Mouse (Mus musculus): ENCODE measurements around the gene Angptl7. TPM values are rescaled to one million over a fixed set of nuclear protein-coding genes. Genes with fewer than 3 reads are reported as not detected.

Angptl7 gene
- polyA plus RNA-seq, 1 experiment = 2.3 TPM

DNA sequence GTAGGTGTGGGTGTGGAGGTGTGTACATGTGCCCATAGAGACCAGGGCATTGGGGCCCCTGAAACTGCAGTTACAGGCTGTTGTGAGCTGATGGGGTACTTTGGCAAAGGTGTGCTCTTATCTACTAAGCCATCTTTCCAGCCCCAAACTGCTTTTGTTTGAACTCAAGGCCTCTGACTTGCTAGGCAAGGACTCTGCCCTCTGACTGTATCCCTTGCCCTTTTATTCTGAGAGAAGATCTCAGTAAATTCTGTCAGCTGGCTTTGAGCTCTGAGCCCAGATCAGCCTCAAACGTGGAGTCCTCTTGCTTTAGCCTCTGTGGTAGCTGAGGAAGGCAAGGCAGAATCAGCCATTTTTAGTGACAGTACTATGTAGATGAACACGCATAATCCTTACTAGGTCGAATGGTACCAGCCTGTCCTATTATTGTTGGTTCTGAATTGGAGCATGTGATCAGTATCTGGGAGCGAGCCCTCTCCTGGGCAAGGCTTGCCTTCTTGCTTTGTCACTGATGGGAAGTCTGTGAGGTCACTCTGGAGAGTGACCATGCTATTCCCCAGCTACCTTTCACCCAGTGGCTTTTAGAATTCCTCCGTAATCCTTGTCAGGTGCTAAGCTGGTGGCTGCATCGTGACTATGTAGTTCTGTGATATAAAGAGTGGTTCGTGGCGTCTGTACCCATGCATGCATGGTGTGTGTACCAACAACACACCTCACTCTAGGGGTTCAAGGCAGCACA is 27.7 kb downstream of the Angptl7 start:
- H3K27ac ChIP-seq (ENCODE audit: insufficient read depth, low read length) = no peak overlapping the region
- TF ChIP-seq POLR2A (IDR thresholded peaks at IDR 0.05; ENCODE audit: low read depth, low read length) (no peak), CTCF (IDR thresholded peaks at IDR 0.05; ENCODE audit: borderline replicate concordance, insufficient read depth, low read length) (no peak)
- no peaks in the 10 kb centered on the region for H3K4me1 ChIP-seq (ENCODE audit: control insufficient read depth, insufficient read depth, low read length)
- no peak overlapping the region for H3K4me3 ChIP-seq (ENCODE audit: insufficient read depth, low read length)

DNA sequence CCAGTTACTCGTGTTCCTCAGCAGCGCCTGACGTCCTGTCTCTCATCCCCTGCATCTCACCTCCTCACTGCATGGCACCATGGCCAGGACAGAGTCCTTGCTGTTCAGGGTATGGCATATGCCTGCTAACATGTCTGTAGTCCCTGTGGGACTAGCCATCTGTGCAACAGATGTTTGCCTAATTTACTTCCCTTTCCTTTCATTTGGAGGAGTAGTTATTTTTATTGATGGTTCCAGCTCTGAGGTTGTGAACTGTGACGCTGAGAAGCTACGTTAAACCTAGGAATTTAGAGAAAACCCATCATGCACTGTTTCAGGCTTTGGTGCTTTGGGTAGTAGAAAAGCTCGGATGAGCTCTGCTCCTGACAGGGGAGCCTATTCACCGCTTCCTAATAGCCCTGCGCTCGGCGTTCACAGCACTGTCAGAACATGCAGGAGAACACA is 28.9 kb downstream of the Angptl7 start:
- H3K4me3 ChIP-seq (ENCODE audit: insufficient read depth, low read length) = no peak overlapping the region
- H3K4me1 ChIP-seq (ENCODE audit: control insufficient read depth, insufficient read depth, low read length) = no peaks in the 10 kb centered on the region
- H3K27ac ChIP-seq (ENCODE audit: insufficient read depth, low read length) = no peak overlapping the region
- TF ChIP-seq POLR2A (IDR thresholded peaks at IDR 0.05; ENCODE audit: low read depth, low read length) = no peak
- TF ChIP-seq CTCF (IDR thresholded peaks at IDR 0.05; ENCODE audit: borderline replicate concordance, insufficient read depth, low read length) = no peak

- H3K27ac ChIP-seq (ENCODE audit: insufficient read depth, low read length) = no peak overlapping the region
These were observed 30.6 kb downstream of the Angptl7 start for GRCm38 (mm10) chr4:148469487-148470252.

DNA sequence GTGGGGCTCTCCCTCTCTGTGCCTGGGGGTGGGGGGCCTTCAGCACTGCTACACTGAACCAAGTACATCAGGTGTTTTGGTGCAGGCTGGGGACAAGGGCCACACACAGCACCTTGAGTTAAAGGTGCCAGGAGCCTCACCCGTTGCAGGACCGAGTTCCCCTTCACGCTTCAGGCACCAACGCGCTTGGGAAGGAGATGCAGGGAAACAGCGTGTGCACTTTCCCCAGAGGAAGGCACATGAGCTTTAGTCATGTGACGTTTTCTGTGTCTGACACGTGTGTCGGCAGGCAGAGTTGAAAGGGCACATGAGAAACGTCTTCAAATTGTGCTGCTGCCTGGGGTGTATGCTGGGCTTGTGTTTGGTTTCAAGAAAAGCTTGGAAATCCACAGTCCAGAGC is 31.9 kb downstream of the Angptl7 start:
- Histone ChIP-seq H3K27ac (ENCODE audit: insufficient read depth, low read length) (no peak overlapping the region), H3K4me1 (ENCODE audit: control insufficient read depth, insufficient read depth, low read length) (no peaks in the 10 kb centered on the region), H3K4me3 (ENCODE audit: insufficient read depth, low read length) (no peak overlapping the region)
- TF ChIP-seq CTCF (IDR thresholded peaks at IDR 0.05; ENCODE audit: borderline replicate concordance, insufficient read depth, low read length) (no peak), POLR2A (IDR thresholded peaks at IDR 0.05; ENCODE audit: low read depth, low read length) (no peak)

More at GRCm38 (mm10) chr4:148469487-148470252, 30.6 kb downstream of the Angptl7 start:
- Histone ChIP-seq H3K4me3 (ENCODE audit: insufficient read depth, low read length) (no peak overlapping the region), H3K4me1 (ENCODE audit: control insufficient read depth, insufficient read depth, low read length) (no peaks in the 10 kb centered on the region)
- no peak for TF ChIP-seq CTCF (IDR thresholded peaks at IDR 0.05; ENCODE audit: borderline replicate concordance, insufficient read depth, low read length)

DNA sequence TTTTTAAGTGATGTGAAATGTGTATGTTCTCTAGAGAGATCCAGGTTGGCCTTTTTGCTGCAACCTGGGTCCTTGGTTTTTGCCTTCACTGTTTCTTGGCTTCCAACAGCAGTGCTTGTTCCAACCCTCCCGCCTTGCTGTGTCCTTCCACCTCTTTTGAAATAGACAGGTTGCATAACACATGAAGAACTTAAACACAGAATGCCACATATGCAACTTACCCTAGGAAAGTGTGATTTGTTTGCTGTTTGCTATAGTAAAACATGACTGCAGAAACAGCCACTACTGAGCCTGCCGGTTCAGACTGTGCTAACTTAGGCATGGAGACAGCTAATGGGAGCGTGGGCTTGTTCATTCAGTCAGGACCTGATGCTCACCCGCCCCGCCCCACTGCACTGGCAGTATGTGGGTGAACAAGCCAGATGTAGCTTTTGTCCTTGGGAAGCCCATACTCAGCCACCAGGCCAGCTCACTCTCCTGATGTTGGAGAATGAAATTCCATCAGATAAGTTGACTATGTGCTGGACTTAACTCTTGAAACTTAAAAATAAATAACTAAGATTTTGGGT is 33.7 kb downstream of the Angptl7 start:
- Histone ChIP-seq H3K27ac (ENCODE audit: insufficient read depth, low read length) (no peak overlapping the region), H3K4me3 (ENCODE audit: insufficient read depth, low read length) (no peak overlapping the region), H3K4me1 (ENCODE audit: control insufficient read depth, insufficient read depth, low read length) (no peaks in the 10 kb centered on the region)
- TF ChIP-seq POLR2A (IDR thresholded peaks at IDR 0.05; ENCODE audit: low read depth, low read length) (no peak), CTCF (IDR thresholded peaks at IDR 0.05; ENCODE audit: borderline replicate concordance, insufficient read depth, low read length) (no peak)

GRCm38 (mm10) chr4:148464869-148465268 is 35.4 kb downstream of the Angptl7 start:
- no peaks in the 10 kb centered on the region for H3K4me1 ChIP-seq (ENCODE audit: control insufficient read depth, insufficient read depth, low read length)
- no peak overlapping the region for H3K27ac ChIP-seq (ENCODE audit: insufficient read depth, low read length)
- H3K4me3 ChIP-seq (ENCODE audit: insufficient read depth, low read length) = no peak overlapping the region
- TF ChIP-seq POLR2A (IDR thresholded peaks at IDR 0.05; ENCODE audit: low read depth, low read length) (no peak), CTCF (IDR thresholded peaks at IDR 0.05; ENCODE audit: borderline replicate concordance, insufficient read depth, low read length) (no peak)

DNA sequence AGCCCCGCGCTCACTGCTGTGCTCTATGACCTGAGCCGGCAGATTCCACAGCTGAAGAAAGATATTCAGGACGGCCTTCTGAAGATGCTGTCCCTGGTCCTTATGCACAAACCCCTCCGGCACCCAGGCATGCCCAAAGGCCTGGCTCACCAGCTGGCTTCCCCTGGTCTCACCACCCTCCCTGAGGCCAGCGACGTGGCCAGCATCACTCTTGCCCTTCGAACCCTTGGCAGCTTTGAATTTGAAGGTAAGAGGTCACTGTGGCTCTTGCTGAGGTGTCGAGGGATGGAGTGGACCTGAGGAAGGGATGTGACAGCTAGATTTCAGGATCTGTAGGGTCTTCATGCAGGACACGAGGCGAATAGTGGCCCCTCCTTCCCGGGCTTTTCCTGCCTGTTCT is 36.0 kb downstream of the Angptl7 start:
- no peak overlapping the region for H3K27ac ChIP-seq (ENCODE audit: insufficient read depth, low read length)
- no peak for TF ChIP-seq CTCF (IDR thresholded peaks at IDR 0.05; ENCODE audit: borderline replicate concordance, insufficient read depth, low read length)
- TF ChIP-seq POLR2A (IDR thresholded peaks at IDR 0.05; ENCODE audit: low read depth, low read length) = no peak
- H3K4me1 ChIP-seq (ENCODE audit: control insufficient read depth, insufficient read depth, low read length) = no peaks in the 10 kb centered on the region
- H3K4me3 ChIP-seq (ENCODE audit: insufficient read depth, low read length) = no peak overlapping the region

DNA sequence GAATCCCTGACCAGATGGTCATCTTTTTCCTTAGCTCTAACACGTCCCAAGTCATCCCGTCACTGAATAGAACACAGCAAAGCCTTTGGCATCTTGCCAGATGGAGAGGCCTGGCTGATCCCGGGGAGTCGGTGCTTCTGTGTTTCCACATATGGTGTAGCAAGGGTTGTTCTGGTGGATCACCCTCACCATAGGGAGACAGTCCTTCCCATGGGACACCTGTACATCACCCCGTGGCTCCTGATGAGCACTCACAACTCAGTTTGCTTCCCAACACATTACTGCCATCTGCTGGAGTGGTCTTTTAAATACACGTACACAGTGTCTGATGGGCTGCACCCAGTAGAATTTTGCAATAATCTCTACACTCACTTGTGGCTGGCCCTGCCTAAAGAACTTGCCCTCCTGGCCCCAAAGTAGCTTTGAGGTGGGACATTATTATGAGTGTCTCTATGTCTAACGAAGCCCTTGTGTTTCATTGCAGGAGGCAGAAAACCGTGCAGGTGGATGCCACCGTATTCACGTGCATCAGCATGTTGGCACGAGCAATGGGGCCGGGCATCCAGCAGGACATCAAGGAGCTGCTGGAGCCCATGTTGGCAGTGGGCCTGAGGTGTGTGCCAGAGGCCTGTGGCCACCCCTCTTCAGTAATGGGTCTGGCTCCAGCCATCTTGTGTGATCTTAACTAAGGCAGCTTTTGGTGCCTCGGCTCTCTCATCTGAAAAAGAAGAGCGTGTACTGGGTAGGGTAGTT is 36.9 kb downstream of the Angptl7 start:
- 0 out of 2 replicates have a peak, but pooled peaks have one; percentile 6 for TF ChIP-seq CTCF (IDR thresholded peaks at IDR 0.05; ENCODE audit: borderline replicate concordance, insufficient read depth, low read length)
- TF ChIP-seq POLR2A (IDR thresholded peaks at IDR 0.05; ENCODE audit: low read depth, low read length) = no peak
- Histone ChIP-seq H3K4me3 (ENCODE audit: insufficient read depth, low read length) (no peak overlapping the region), H3K27ac (ENCODE audit: insufficient read depth, low read length) (no peak overlapping the region), H3K4me1 (ENCODE audit: control insufficient read depth, insufficient read depth, low read length) (no peaks in the 10 kb centered on the region)

DNA sequence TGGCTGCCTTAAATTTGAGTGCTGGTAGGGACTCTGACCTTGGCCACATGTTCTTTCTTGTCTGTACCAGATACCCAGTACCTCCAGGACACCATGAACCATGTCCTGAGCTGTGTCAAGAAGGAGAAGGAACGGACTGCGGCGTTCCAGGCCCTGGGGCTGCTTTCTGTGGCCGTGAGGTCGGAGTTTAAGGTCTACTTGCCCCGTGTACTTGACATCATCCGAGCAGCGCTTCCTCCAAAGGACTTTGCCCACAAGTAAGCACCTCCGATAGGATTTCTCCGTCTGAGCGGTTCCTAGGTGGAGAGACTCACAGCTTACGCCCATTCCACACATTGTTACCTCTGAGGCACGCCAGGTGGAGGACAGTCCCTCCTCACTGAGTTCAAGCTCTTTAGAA is 37.5 kb downstream of the Angptl7 start:
- H3K27ac ChIP-seq (ENCODE audit: insufficient read depth, low read length) = no peak overlapping the region
- no peak for TF ChIP-seq POLR2A (IDR thresholded peaks at IDR 0.05; ENCODE audit: low read depth, low read length)
- TF ChIP-seq CTCF (IDR thresholded peaks at IDR 0.05; ENCODE audit: borderline replicate concordance, insufficient read depth, low read length) = no peak
- H3K4me3 ChIP-seq (ENCODE audit: insufficient read depth, low read length) = no peak overlapping the region
- H3K4me1 ChIP-seq (ENCODE audit: control insufficient read depth, insufficient read depth, low read length) = no peaks in the 10 kb centered on the region
